Comparison of ENCODE assay signal across 8 mouse cellular contexts in the genomic region with DNA sequence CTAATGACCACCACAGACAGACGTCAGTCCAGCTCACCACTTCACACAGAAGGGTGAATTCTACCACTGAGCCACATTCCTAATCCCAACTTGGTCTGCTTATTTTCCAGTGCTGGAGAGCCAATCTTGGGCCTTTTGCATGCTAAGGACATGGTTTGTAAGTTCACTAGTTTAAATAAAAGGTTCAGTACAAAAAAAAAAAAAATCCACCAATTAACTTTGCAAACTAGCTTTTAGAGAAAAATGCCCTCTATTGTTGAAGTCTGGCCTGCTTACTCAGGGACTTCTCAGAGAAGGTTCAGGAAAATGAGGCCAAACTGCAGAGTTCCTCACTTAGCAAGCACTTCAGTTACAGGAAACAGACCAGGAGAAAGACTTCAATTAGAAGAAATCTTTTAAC. TPM values are rescaled to one million over a fixed set of nuclear protein-coding genes. Genes with fewer than 3 reads are reported as not detected.
A peak's percentile ranks its signal among the peaks of the same experiment; 100 is the strongest.
DNase-seq lines count a peak whose midpoint lies in the region; ATAC-seq and TF ChIP-seq lines count a peak whose summit lies in the region.

No protein-coding gene starts in this region.

- no peak overlapping the region for H3K9ac ChIP-seq in hindbrain, postnatal 0 days (replicated peaks; ENCODE audit: low read length)
- no peak overlapping the region for H3K9ac ChIP-seq in neural tube, embryonic 12.5 days

- H3K4me1 ChIP-seq in hindbrain, postnatal 0 days (ENCODE audit: insufficient read depth, low read length) = no peaks in the 10 kb centered on the region; the same call in 1 of the 2 replicates
- peaks cover 4% of the 10 kb centered on the region for H3K4me1 ChIP-seq in neural tube, embryonic 12.5 days

- H3K27me3 ChIP-seq in hindbrain, postnatal 0 days (ENCODE audit: insufficient read depth, low read length) = no peaks in the 10 kb centered on the region
- peaks cover 11% of the 10 kb centered on the region for H3K27me3 ChIP-seq in neural tube, embryonic 12.5 days (replicated peaks)

- ATAC-seq in hindbrain, postnatal 0 days = no peak
- no peak for ATAC-seq in neural tube, embryonic 12.5 days (ENCODE audit: low FRiP score, low read depth)

- H3K4me2 ChIP-seq in hindbrain, postnatal 0 days (ENCODE audit: low read depth, low read length) = peak overlapping the region; percentile 96
- peak overlapping the region; percentile 98; the same call in 1 of the 2 replicates for H3K4me2 ChIP-seq in neural tube, embryonic 12.5 days (replicated peaks)

- 44% methylated on average over 1 of the region's 1 CpGs for WGBS in hindbrain, postnatal 0 days
- 59% methylated on average over 1 of the region's 1 CpGs for WGBS in neural tube, embryonic 12.5 days

- no peak for TF ChIP-seq CTCF in layer of hippocampus, adult 2 months (conservative IDR thresholded peaks at IDR 0.05)
- TF ChIP-seq CTCF in hindbrain, postnatal 0 days (IDR thresholded peaks at IDR 0.05; ENCODE audit: low read depth) = no peak

- peak overlapping the region; percentile 74 for H3K27ac ChIP-seq in layer of hippocampus, adult 2 months
- H3K27ac ChIP-seq in hindbrain, postnatal 0 days = peak overlapping the region; percentile 65; the same call in 1 of the 2 replicates
- H3K27ac ChIP-seq in neural tube, embryonic 12.5 days = no peak overlapping the region

- peak overlapping the region; percentile 83 for H3K4me3 ChIP-seq in layer of hippocampus, adult 2 months
- peak overlapping the region; percentile 68 for H3K4me3 ChIP-seq in hindbrain, postnatal 0 days (ENCODE audit: low read length)
- no peak overlapping the region for H3K4me3 ChIP-seq in neural tube, embryonic 12.5 days

- no peak for DNase-seq in layer of hippocampus, adult 2 months (ENCODE audit: low spot score in 2 of 2)
- DNase-seq in layer of hippocampus, postnatal 25 days (ENCODE audit: extremely low spot score in 1 of 2, low spot score in 1 of 2) = no peak
- peak; percentile 7 for DNase-seq in c-Kit-positive CD71-positive TER-119-positive erythroid progenitor cells, embryonic 14.5 days (ENCODE audit: low spot score)
- no peak for DNase-seq in hindbrain, postnatal 0 days (ENCODE audit: low spot score)
- DNase-seq in layer of hippocampus, adult 18-20 months (ENCODE audit: low spot score in 2 of 2) = no peak
- no peak for DNase-seq in MN1 (ENCODE audit: low spot score)
- DNase-seq in frontal cortex, adult 2 months (ENCODE audit: extremely low spot score in 1 of 2, low spot score in 1 of 2) = no peak

- no peaks in the 10 kb centered on the region for H3K36me3 ChIP-seq in hindbrain, postnatal 0 days (ENCODE audit: insufficient read depth, low read length)
- no peaks in the 10 kb centered on the region for H3K36me3 ChIP-seq in neural tube, embryonic 12.5 days

- H3K9me3 ChIP-seq in hindbrain, postnatal 0 days (ENCODE audit: low read length) = no peaks in the 10 kb centered on the region; the same call in 1 of the 2 replicates
- H3K9me3 ChIP-seq in neural tube, embryonic 12.5 days = peaks cover 7% of the 10 kb centered on the region; the same call in 1 of the 2 replicates

RNA-seq across cellular contexts. Expression of a gene that starts 1.4 kb away (rescaled TPM):
- total RNA-seq in layer of hippocampus, adult 2 months (2021) = 10 to 100 TPM; 32.1 to 34.3 TPM
- total RNA-seq in layer of hippocampus, postnatal 25 days (2021) = 10 to 100 TPM; 28.9 to 30.4 TPM
- 18.4 and 36.5 TPM in 2 replicates for total RNA-seq in hindbrain, postnatal 0 days (2014; rRNA removed)
- 27.9 and 29.1 TPM in 2 replicates for polyA plus RNA-seq in hindbrain, postnatal 0 days (2015; fragmentation: Nextera tagmentation; extraction: Ambion mirVana)
- 4.9 and 5.5 TPM in 2 replicates for polyA plus RNA-seq in neural tube, embryonic 12.5 days (2016; fragmentation: Nextera tagmentation; extraction: Ambion mirVana)
- total RNA-seq in layer of hippocampus, adult 18-20 months (2021) = 10 to 100 TPM; 39.1 to 40.5 TPM
- 53.7 and 58.8 TPM in 2 replicates for polyA plus RNA-seq in frontal cortex, adult 2 months (2012; rRNA removed)
